In genomic region chr4:99636711-99637110, GRCm38 (mm10) we compare ENCODE assay signal across 19 mouse cellular contexts. TPM values are rescaled to one million over a fixed set of nuclear protein-coding genes. Genes with fewer than 3 reads are reported as not detected.
"Had no signal": no experiment of that assay in that cellular context is flagged by ENCODE, and none has a peak within 500 bp of the region (broad histone marks: within the 10 kb centered on the region; RNA-seq: fewer than 3 reads in every experiment).

No protein-coding gene starts in this region.

- H3K36me3 ChIP-seq: midbrain, embryonic 10.5 days; midbrain, embryonic 12.5 days; neural tube, embryonic 12.5 days had no signal

- H3K9me3 ChIP-seq: midbrain, embryonic 10.5 days; midbrain, embryonic 12.5 days; neural tube, embryonic 12.5 days had no signal

- H3K9ac ChIP-seq: lung, embryonic 14.5 days; midbrain, embryonic 12.5 days; neural tube, embryonic 12.5 days had no signal

- H3K4me3 ChIP-seq: midbrain, embryonic 10.5 days; midbrain, embryonic 12.5 days; neural tube, embryonic 12.5 days had no signal

- DNase-seq: lung, adult 18-20 months; lung, embryonic 14.5 days; lung, postnatal 10 days; lung, postnatal 4 days; midbrain, embryonic 14.5 days; right cerebral cortex, postnatal 14 days; right cerebral cortex, postnatal 4 days; spleen, adult 18-20 months; thymus, adult 18-20 months; thymus, postnatal 14 days; thymus, postnatal 36 days had no signal

- H3K4me1 ChIP-seq: midbrain, embryonic 10.5 days; midbrain, embryonic 12.5 days; neural tube, embryonic 12.5 days had no signal

- H3K27ac ChIP-seq: midbrain, embryonic 10.5 days; midbrain, embryonic 12.5 days; neural tube, embryonic 12.5 days had no signal

RNA-seq across cellular contexts. Expression of gene Foxd3, which starts 19.4 kb away (rescaled TPM):
- total RNA-seq: megakaryocyte, adult 5-6 weeks; megakaryocyte-erythroid progenitor cell, adult 5-6 weeks; monocyte, adult 5-6 weeks; neutrophil, adult 5-6 weeks had no signal
- polyA plus RNA-seq: lung, embryonic 14.5 days; thymus, postnatal 0 days had no signal
